Mouse (Mus musculus) intestine, postnatal 0 days (tissue): Measurements from ENCODE around the gene Golph3. TPM values are rescaled to one million over a fixed set of nuclear protein-coding genes. Genes with fewer than 3 reads are reported as not detected.
A peak's percentile ranks its signal among the peaks of the same experiment; 100 is the strongest.

Source experiments
- ATAC-seq: fragments of 200-750 bp; cut with Nextera tagmentation; 2 replicates; pipeline ENCODE4 v1.8.0; 2017; ENCODE audit warnings: mild to moderate bottlenecking, moderate TSS enrichment, moderate library complexity
- H3K27ac ChIP-seq: fragments of 300-500 bp; sonication (generic); 2 replicates; pipeline ENCODE4 v1.5.1; 2014; ENCODE audit warnings: mild to moderate bottlenecking, low read depth, low read length, moderate library complexity
- H3K27me3 ChIP-seq: fragments of 300-500 bp; sonication (generic); replicated peaks from 2 replicates; pipeline ENCODE4 v1.6.1; 2014; ENCODE audit warnings: low read length, mixed read lengths; ENCODE audit not compliant: control insufficient read depth, insufficient read depth
- H3K36me3 ChIP-seq: fragments of 300-500 bp; sonication (generic); 2 replicates; pipeline ENCODE4 v1.6.1; 2014; ENCODE audit warnings: mild to moderate bottlenecking, moderate library complexity; ENCODE audit not compliant: control insufficient read depth, insufficient read depth
- H3K4me1 ChIP-seq: fragments of 300-500 bp; sonication (generic); replicated peaks from 2 replicates; pipeline ENCODE4 v1.6.1; 2014; ENCODE audit warnings: antibody characterized with exemption, low read length, mixed read lengths; ENCODE audit not compliant: control insufficient read depth, insufficient read depth
- H3K4me2 ChIP-seq: fragments of 300-500 bp; sonication (generic); replicated peaks from 2 replicates; pipeline ENCODE4 v1.6.1; 2014; ENCODE audit warnings: low read depth, mild to moderate bottlenecking, moderate library complexity
- H3K4me3 ChIP-seq: fragments of 300-500 bp; sonication (generic); 2 replicates; pipeline ENCODE4 v1.5.1; 2014; ENCODE audit warnings: low read depth, low read length
- H3K9ac ChIP-seq: fragments of 300-500 bp; sonication (generic); 2 replicates; pipeline ENCODE4 v1.6.1; 2014; ENCODE audit warnings: mild to moderate bottlenecking, low read depth, low read length
- H3K9me3 ChIP-seq: fragments of 300-500 bp; sonication (generic); 2 replicates; pipeline ENCODE4 v1.6.1; 2016; ENCODE audit warnings: mixed run types; ENCODE audit not compliant: control insufficient read depth
- CTCF ChIP-seq: sonication (generic); IDR thresholded peaks from 2 replicates; pipeline ENCODE4 v1.5.1; 2016; ENCODE audit warnings: low read depth, mild to moderate bottlenecking, control low read depth, antibody characterized with exemption, moderate library complexity
- WGBS: fragments of 180-500 bp; shearing (Covaris S2); extraction: QIAGEN DNeasy Blood & Tissue Kit; methylation state at CpG from one replicate; pipeline ENCODE4 v1.1.7; 2014; 5-methylcytosine and 5-hydroxymethylcytosine counted together
- polyA plus RNA-seq: library from polyadenylated mRNA; unstranded; fragments of >200 nt; fragmentation: Nextera tagmentation; extraction: Ambion mirVana; gene quantifications from 2 replicates; pipeline ENCODE4 v1.2.1, GENCODE M21; 2015

The Golph3 gene
- polyA plus RNA-seq, result 67.9 and 70.0 TPM in 2 replicates

DNA sequence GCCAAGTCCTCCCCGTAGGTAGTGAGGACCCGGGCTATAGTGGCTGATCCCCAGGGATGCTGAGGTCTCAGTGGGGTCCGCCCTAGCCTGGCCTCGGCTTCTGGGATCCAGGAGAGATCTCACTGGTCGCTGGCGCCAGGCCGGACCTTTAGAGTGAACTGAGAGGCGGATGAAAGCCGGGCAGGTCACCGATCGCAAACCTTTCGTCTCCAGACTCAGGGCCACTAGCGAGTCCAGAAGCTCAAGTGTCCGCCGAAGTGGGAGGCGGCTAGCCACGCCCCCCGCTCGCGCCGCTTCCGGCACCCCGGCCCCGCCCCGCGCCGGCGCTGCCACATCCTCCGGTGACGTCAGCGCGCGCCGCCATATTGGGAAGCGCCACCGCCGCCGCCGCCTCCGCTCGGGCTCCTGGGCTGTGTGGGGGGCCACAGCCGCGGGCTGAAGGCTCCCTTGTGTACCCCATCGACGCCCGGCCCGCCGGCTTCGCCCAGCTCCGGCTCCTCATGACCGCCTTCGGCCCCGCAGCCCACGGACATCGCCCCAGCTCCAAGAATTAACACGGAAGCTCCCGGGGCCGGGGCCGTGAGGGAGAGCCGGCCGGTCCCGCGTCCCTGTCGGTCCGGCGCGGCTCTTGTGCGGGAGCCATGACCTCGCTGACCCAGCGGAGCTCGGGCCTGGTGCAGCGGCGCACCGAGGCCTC lies at the start of gene Golph3:
Gene Golph3 (plus strand): TSS at position 360 of the 697 bp plus-strand sequence.
- Histone ChIP-seq H3K9ac (peak within 1 kb of the TSS; percentile 99), H3K4me3 (peak within 1 kb of the TSS; percentile 100), H3K27ac (peak within 1 kb of the TSS; percentile 97), H3K4me1 (peaks cover 3% of the 10 kb centered on the region; the same call in 1 of the 2 replicates), H3K27me3 (no peaks in the 10 kb centered on the region), H3K4me2 (peak within 1 kb of the TSS; percentile 85), H3K9me3 (no peaks in the 10 kb centered on the region), H3K36me3 (peaks cover 7% of the 10 kb centered on the region; the same call in 1 of the 2 replicates)
- WGBS, result under 1% methylated on average over 62 of the region's 74 CpGs
- TF ChIP-seq CTCF, result no peak
- ATAC-seq, result peak; percentile 90

DNA sequence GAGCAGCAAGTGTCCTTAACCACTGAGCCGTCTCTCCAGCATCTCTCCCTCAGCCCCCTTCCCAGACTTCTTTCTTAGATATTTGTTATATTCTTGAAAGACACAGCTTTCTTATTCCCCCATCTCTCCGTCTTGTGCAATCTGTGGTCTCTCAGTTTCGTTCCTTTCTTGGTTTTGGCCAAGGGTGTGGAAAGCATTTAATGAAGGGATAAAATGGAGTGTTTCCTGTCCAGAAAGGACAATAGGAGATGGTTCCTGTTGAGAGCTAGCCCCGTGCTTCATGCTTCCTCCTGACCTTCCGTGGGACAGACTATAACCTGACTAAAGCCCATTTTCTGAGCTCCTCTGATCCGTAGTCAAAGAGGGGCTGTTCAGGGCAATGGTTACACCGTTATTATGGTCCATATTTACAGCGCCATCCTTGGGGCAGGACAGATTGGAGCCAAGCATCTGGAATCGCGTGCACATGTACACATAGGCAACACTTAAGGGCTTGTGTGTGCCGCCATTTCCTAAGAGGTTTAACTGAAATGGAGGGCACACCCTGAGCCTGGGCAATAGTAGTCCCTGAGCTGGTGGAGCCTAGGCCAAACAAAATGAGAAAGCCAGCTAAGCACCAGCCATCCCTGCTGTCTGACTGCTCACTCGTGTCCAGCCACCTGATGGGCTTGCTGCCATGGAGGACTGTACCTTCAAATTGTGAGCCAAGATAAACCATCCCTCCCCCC lies 47.8 kb upstream of the Golph3 start:
- no peak overlapping the region for H3K9ac ChIP-seq
- TF ChIP-seq CTCF, result no peak
- 77% methylated on average over 12 of the region's 12 CpGs for WGBS
- H3K27me3 ChIP-seq, result no peaks in the 10 kb centered on the region
- H3K36me3 ChIP-seq, result peaks cover 23% of the 10 kb centered on the region
- ATAC-seq, result no peak
- H3K27ac ChIP-seq, result no peak overlapping the region
- no peak overlapping the region for H3K4me3 ChIP-seq
- H3K9me3 ChIP-seq, result no peaks in the 10 kb centered on the region
- H3K4me1 ChIP-seq, result no peaks in the 10 kb centered on the region
- no peak overlapping the region for H3K4me2 ChIP-seq

DNA sequence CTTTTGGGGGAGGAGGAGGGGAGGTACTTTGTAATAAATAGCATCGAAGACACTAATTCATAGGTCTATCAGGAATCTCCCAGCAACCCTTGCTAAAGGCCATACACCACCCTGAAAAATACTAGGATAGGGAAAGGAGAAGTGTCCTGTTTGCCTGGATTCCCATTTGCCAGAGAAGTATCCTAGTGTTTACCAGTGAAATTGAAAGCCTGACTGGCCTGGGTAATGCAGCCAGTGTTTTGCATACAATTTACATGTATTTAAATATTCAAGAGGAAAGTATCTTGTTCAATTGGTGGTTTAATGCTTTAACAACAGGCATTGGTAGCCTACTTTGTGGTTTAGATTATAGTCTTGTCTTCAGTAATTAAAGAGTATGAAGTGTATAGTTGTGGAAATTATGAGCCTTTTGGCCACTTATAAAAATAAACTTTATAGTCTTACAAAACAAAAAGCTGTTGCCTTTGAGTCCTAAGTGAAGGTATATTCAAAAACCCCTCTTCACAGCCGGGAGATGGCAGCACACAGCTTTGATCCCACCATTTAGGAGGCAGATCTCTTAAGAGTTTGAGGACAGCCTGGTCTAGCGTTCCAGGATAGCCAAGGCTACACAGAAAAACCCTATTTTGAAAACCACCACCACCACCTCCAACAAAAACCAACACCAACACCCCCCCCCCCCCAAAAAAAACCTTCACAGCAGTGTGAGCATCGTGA lies 47.0 kb upstream of the Golph3 start:
- Histone ChIP-seq H3K36me3 (peaks cover 16% of the 10 kb centered on the region), H3K9ac (no peak overlapping the region), H3K4me3 (no peak overlapping the region), H3K27me3 (no peaks in the 10 kb centered on the region), H3K4me2 (no peak overlapping the region), H3K9me3 (no peaks in the 10 kb centered on the region), H3K4me1 (no peaks in the 10 kb centered on the region), H3K27ac (no peak overlapping the region)
- no peak for ATAC-seq
- TF ChIP-seq CTCF, result peak; percentile 41; the same call in 1 of the 2 replicates
- 47% methylated on average over 4 of the region's 4 CpGs for WGBS

DNA sequence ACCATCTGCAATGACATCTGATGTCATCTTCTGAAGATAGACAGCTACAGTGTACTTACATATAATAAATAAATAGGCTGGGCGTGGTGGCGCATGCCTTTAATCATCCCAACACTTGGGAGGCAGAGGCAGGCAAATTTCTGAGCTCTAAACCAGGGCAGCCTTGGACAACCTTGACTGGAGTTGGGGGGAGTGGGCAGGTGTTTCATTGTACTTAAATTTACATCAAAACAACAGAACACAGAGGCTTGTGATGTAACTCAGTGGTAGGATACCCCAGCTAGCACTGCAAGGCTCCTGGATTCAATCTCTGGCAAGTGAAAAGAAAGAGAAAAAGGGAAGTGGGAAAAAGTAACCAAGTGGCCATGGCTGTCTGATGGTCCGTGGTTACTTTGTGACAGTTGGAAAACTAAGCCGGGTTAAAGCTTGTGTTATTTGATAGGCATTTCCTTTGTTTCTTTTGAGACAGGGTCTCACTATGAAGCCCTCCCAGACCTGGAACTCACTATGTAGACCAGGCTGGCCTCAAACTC lies 46.1 kb upstream of the Golph3 start:
- no peak for ATAC-seq
- peaks cover 6% of the 10 kb centered on the region for H3K36me3 ChIP-seq
- 82% methylated on average over 4 of the region's 4 CpGs for WGBS
- H3K4me3 ChIP-seq, result no peak overlapping the region
- no peak overlapping the region for H3K27ac ChIP-seq
- H3K4me2 ChIP-seq, result no peak overlapping the region
- no peak overlapping the region for H3K9ac ChIP-seq
- no peaks in the 10 kb centered on the region for H3K9me3 ChIP-seq
- H3K4me1 ChIP-seq, result no peaks in the 10 kb centered on the region
- TF ChIP-seq CTCF, result no peak
- no peaks in the 10 kb centered on the region for H3K27me3 ChIP-seq

DNA sequence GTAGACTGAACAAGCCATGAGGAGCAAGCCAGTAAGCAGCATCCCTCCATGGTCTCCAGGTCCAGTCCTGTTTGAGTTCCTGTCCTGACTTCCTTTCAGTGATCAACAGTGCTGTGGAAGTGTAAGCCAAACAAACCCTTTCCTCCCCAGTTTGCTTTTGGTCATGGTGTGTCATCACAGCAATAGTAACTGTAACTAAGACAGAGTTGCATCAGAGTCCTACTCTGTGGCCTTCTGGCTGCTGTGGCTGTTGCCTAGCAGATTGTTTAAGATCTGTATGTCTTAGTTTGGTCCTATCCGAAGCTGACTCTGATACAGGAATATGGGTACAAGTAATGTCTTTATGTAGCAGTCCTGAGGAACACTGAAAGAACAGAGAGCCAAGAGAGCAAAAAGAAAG lies 41.4 kb upstream of the Golph3 start:
- Histone ChIP-seq H3K27ac (no peak overlapping the region), H3K4me3 (no peak overlapping the region), H3K4me1 (no peaks in the 10 kb centered on the region), H3K27me3 (no peaks in the 10 kb centered on the region), H3K4me2 (no peak overlapping the region), H3K9me3 (no peaks in the 10 kb centered on the region), H3K36me3 (no peaks in the 10 kb centered on the region), H3K9ac (no peak overlapping the region)
- no peak for TF ChIP-seq CTCF
- WGBS, result 93% methylated on average over 1 of the region's 1 CpGs
- no peak for ATAC-seq
